Mouse (Mus musculus): ENCODE measurements around the gene Trim14. TPM values are rescaled to one million over a fixed set of nuclear protein-coding genes. Genes with fewer than 3 reads are reported as not detected.

Trim14 gene
- polyA plus RNA-seq, 1 experiment = 0.38 TPM

- H3K36me3 ChIP-seq (ENCODE audit: control insufficient read depth) = no peaks in the 10 kb centered on the region
- TF ChIP-seq GATA1 (IDR thresholded peaks at IDR 0.05; ENCODE audit: low read length) = no peak
- no peak for TF ChIP-seq TAL1 (IDR thresholded peaks at IDR 0.05; ENCODE audit: low read length)
- H3K27me3 ChIP-seq (ENCODE audit: control insufficient read depth) = no peaks in the 10 kb centered on the region
- no peaks in the 10 kb centered on the region for H3K9me3 ChIP-seq (ENCODE audit: control insufficient read depth, low read length)
- H3K4me1 ChIP-seq (ENCODE audit: control insufficient read depth) = peaks cover 13% of the 10 kb centered on the region
- no peak overlapping the region for H3K4me3 ChIP-seq (replicated peaks)
Measured at GRCm38 (mm10) chr4:46563847-46564246, 27.9 kb upstream of the Trim14 start.

DNA sequence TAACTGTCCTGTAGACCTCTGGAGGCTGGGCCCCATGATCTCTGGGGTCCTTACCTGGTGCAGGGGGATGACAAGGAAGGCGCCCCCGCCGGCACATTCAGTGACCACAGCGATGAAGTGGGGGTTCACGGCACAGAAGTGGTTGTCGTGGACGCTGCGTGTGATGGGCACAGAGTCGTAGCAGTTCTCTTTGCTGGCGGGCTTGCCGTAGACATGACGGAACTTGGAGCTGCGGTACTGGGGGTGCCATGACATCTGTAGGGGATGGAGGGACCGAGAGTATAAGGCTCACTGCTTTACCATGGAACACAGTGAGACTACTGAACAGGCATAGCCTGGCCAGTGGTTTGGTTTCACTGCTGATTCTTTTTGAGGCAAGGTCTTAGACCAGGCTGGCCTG is 26.9 kb upstream of the Trim14 start:
- H3K4me1 ChIP-seq (ENCODE audit: control insufficient read depth) = peaks cover 17% of the 10 kb centered on the region
- TF ChIP-seq TAL1 (IDR thresholded peaks at IDR 0.05; ENCODE audit: low read length) (no peak), GATA1 (IDR thresholded peaks at IDR 0.05; ENCODE audit: low read length) (no peak)
- no peak overlapping the region for H3K4me3 ChIP-seq (replicated peaks)

GRCm38 (mm10) chr4:46562037-46562436 is 26.1 kb upstream of the Trim14 start:
- TF ChIP-seq GATA1 (IDR thresholded peaks at IDR 0.05; ENCODE audit: low read length) (no peak), TAL1 (IDR thresholded peaks at IDR 0.05; ENCODE audit: low read length) (no peak)
- no peaks in the 10 kb centered on the region for H3K9me3 ChIP-seq (ENCODE audit: control insufficient read depth, low read length)
- peaks cover 17% of the 10 kb centered on the region for H3K4me1 ChIP-seq (ENCODE audit: control insufficient read depth)
- no peak overlapping the region for H3K4me3 ChIP-seq (replicated peaks)
- H3K36me3 ChIP-seq (ENCODE audit: control insufficient read depth) = no peaks in the 10 kb centered on the region
- H3K27me3 ChIP-seq (ENCODE audit: control insufficient read depth) = no peaks in the 10 kb centered on the region

More for the DNA sequence above, 26.9 kb upstream of the Trim14 start:
- Histone ChIP-seq H3K9me3 (ENCODE audit: control insufficient read depth, low read length) (no peaks in the 10 kb centered on the region), H3K27me3 (ENCODE audit: control insufficient read depth) (no peaks in the 10 kb centered on the region), H3K36me3 (ENCODE audit: control insufficient read depth) (no peaks in the 10 kb centered on the region)

DNA sequence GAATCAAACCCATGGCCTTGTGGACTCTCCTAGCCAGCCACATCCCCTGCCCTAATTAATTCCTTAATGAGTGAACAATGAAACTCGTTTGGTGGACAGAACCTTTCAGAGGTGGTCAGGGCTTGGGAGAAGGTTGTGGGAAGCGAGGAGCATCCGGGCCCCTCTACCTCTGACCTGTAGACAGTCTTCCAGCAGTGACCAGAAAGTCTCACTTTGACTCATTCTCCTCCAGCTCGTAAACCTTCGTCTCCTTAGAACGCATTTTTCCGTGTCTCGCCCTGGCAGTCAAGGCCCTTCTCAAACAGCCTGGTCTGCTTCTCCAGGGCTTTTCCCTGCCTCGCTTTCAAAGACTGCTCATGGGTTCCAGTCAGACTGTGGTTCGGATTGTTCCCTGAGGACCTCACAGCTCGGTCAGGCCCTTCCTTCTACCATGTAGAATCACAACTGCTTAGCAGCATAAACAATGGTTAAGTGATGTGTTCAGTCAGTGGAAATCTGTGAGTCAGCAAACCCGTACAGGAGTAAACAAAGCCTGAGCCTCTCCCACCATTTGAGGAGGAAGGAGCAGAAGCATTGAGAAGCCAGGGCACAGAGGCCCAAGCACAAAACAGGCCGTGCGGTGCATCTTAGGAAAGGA is 24.2 kb upstream of the Trim14 start:
- no peak overlapping the region for H3K4me3 ChIP-seq (replicated peaks)
- H3K4me1 ChIP-seq (ENCODE audit: control insufficient read depth) = peaks cover 17% of the 10 kb centered on the region
- H3K27me3 ChIP-seq (ENCODE audit: control insufficient read depth) = no peaks in the 10 kb centered on the region
- H3K36me3 ChIP-seq (ENCODE audit: control insufficient read depth) = no peaks in the 10 kb centered on the region
- TF ChIP-seq GATA1 (IDR thresholded peaks at IDR 0.05; ENCODE audit: low read length) = no peak
- no peak for TF ChIP-seq TAL1 (IDR thresholded peaks at IDR 0.05; ENCODE audit: low read length)
- H3K9me3 ChIP-seq (ENCODE audit: control insufficient read depth, low read length) = no peaks in the 10 kb centered on the region

- Histone ChIP-seq H3K36me3 (ENCODE audit: control insufficient read depth) (no peaks in the 10 kb centered on the region), H3K4me1 (ENCODE audit: control insufficient read depth) (peaks cover 12% of the 10 kb centered on the region), H3K9me3 (ENCODE audit: control insufficient read depth, low read length) (no peaks in the 10 kb centered on the region), H3K27me3 (ENCODE audit: control insufficient read depth) (no peaks in the 10 kb centered on the region), H3K4me3 (replicated peaks) (no peak overlapping the region)
- TF ChIP-seq TAL1 (IDR thresholded peaks at IDR 0.05; ENCODE audit: low read length) (no peak), GATA1 (IDR thresholded peaks at IDR 0.05; ENCODE audit: low read length) (no peak)
Measured at GRCm38 (mm10) chr4:46558672-46559667, 23.0 kb upstream of the Trim14 start.

- TF ChIP-seq TAL1 (IDR thresholded peaks at IDR 0.05; ENCODE audit: low read length) (no peak), GATA1 (IDR thresholded peaks at IDR 0.05; ENCODE audit: low read length) (no peak)
- no peak overlapping the region for H3K4me3 ChIP-seq (replicated peaks)
- no peaks in the 10 kb centered on the region for H3K9me3 ChIP-seq (ENCODE audit: control insufficient read depth, low read length)
- H3K36me3 ChIP-seq (ENCODE audit: control insufficient read depth) = no peaks in the 10 kb centered on the region
- no peaks in the 10 kb centered on the region for H3K27me3 ChIP-seq (ENCODE audit: control insufficient read depth)
- peaks cover 8% of the 10 kb centered on the region for H3K4me1 ChIP-seq (ENCODE audit: control insufficient read depth)
Measured at GRCm38 (mm10) chr4:46556933-46557332, 21.0 kb upstream of the Trim14 start.

DNA sequence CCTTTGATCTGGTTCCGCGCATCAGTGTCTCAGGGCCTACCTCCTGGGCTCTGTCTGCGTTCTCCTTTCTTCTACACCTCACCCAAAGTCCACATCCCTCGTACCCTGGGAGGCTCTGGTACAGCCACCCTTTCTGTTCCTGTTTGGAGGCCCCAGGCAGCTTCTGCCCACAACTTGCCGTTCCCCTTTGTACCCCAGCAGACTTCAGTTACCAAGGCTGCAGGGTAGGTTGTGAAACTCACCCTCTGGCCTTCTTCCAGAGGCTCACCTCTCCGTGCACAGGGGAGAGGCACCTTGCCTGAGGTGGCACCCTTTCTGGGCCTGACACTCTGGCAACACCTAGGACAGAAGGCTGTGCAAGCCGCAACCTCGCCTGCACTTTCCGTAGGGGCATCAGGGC is 19.8 kb upstream of the Trim14 start:
- Histone ChIP-seq H3K36me3 (ENCODE audit: control insufficient read depth) (no peaks in the 10 kb centered on the region), H3K27me3 (ENCODE audit: control insufficient read depth) (no peaks in the 10 kb centered on the region), H3K4me3 (replicated peaks) (no peak overlapping the region), H3K4me1 (ENCODE audit: control insufficient read depth) (peaks cover 8% of the 10 kb centered on the region), H3K9me3 (ENCODE audit: control insufficient read depth, low read length) (no peaks in the 10 kb centered on the region)
- TF ChIP-seq TAL1 (IDR thresholded peaks at IDR 0.05; ENCODE audit: low read length) (no peak), GATA1 (IDR thresholded peaks at IDR 0.05; ENCODE audit: low read length) (no peak)

DNA sequence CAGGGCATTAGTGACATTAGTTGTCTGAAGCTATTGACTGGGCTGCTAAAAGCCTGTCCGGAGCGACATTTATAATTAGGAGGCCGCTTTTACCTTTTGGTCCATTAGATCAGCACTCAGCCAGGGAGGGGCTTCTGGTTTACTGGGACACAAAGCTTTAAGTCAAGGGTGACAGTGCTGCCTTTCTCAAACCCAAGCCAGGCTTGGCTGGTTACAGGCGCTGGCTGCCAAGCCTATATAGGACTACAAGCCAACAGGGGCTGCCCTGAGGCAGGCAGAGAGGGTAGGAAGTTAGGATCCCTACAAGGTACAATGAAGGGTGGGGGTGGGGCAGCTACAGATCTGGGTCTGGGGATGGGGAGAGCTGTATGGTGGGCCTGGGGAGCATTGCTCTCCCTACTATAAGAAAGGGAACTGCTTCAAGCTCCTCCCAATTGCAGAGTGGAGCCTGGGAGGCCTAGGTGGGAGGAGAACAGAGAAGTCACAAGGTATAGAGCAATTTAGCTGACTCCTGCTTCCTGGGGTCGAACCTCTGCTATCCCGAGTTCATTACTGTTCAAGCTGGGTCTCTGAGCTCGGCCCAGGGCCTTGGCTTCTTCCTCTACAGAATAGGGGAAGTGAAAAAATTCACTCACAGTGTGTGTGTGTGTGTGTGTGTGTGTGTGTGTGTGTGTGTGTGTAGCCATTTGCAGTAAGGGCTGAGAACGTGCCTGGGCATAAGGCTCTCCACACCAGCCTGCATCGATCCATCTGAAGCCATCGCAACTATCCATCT is 18.5 kb upstream of the Trim14 start:
- no peak overlapping the region for H3K4me3 ChIP-seq (replicated peaks)
- TF ChIP-seq TAL1 (IDR thresholded peaks at IDR 0.05; ENCODE audit: low read length) (no peak), GATA1 (IDR thresholded peaks at IDR 0.05; ENCODE audit: low read length) (no peak)
- peaks cover 8% of the 10 kb centered on the region for H3K4me1 ChIP-seq (ENCODE audit: control insufficient read depth)
- H3K27me3 ChIP-seq (ENCODE audit: control insufficient read depth) = no peaks in the 10 kb centered on the region
- H3K9me3 ChIP-seq (ENCODE audit: control insufficient read depth, low read length) = no peaks in the 10 kb centered on the region
- H3K36me3 ChIP-seq (ENCODE audit: control insufficient read depth) = no peaks in the 10 kb centered on the region
